Mouse (Mus musculus) ES-Bruce4 (cell line): ENCODE measurements around the gene Akap8l.

Experiments used
- CTCF ChIP-seq: IDR thresholded peaks from one replicate; pipeline ENCODE4 v1.8.1; 2011; ENCODE audit warnings: low read depth, low read length
- EP300 ChIP-seq: IDR thresholded peaks from 2 replicates; pipeline ENCODE4 v1.6.1; 2011; ENCODE audit warnings: low read depth, low read length; ENCODE audit not compliant: insufficient read depth

DNA sequence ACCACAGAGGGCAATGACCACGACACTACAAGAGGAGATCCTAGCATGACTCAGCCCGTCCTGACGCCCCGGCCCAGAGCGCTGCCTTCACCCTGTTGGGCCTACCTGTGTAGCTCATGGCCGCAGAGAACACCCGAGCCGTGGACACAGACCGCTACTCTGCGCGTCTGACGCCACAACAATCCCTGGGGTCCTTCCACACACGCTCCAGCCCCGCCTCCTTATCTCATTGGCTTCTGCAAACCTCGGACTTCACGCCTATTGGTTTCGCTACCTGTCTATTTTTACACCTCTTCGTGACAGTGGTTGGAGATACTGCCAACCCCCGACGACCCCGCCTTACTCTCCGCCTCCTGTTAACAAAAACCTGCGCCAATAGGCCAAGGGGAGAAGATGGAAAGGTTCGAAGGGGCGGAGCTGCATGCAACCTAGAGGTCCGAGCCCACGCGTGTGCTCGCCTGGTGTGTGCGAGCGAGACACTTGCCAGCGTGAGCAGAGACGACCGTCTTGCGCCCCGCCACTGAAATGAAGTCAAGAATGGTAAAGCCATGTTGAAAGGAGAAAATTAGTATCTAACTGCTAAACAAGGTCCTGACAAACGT is at the start of gene Akap8l:
- TF ChIP-seq EP300: no peak
- TF ChIP-seq CTCF: no peak
